Mouse (Mus musculus) G1E-ER4 (cell line): ENCODE measurements around the gene Zfp655. TPM values are rescaled to one million over a fixed set of nuclear protein-coding genes. Genes with fewer than 3 reads are reported as not detected.

Experiments used
- GATA1 ChIP-seq: IDR thresholded peaks from one replicate; pipeline ENCODE4 v1.8.0; 2012; ENCODE audit warnings: low read length, inconsistent platforms
- polyA plus RNA-seq: library from polyadenylated mRNA; stranded (reverse); fragments of >175 nt; gene quantifications from 2 replicates; pipeline ENCODE4 v1.2.3, GENCODE M21; 2012

The Zfp655 gene
- polyA plus RNA-seq, 1 experiment: 25.7 TPM

DNA sequence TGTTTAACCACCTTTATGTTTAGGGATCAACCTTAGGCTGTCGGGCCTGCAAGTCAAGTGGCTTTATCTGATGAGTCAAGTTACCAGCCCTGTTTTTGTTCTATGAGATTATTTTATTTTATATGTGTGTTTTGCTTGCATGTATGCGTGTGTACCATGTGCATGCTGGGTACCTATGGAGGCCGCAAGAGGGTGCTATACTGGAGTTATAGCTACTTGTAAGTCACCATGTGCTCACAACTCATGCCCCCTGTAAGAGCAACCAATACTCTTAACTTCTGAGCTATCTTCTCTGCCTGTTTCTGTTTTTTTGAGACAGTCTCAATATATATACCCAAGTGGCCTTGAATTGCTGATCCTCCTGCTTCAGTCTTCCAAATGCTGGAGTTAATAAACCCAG is 18.0 kb upstream of the Zfp655 start:
- TF ChIP-seq GATA1: no peak

DNA sequence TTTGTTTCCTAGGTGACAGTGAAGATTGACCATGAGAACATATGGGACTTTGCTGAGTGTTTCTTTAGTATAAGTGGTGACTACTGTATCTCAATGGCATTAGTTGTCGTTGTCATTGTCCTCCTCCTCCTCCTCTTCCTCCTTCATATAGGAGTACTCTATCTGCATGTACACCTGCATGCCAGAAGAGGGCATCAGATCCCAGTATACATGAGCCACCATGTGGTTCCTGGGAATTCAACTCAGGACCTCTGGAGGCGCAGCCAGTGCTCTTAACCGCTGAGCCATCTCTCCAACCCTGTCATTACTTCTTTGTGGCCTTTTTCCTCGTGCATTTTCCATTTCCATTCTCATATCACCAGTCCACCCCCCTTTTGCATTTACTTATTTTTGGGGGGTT is 16.8 kb upstream of the Zfp655 start:
- TF ChIP-seq GATA1: no peak

DNA sequence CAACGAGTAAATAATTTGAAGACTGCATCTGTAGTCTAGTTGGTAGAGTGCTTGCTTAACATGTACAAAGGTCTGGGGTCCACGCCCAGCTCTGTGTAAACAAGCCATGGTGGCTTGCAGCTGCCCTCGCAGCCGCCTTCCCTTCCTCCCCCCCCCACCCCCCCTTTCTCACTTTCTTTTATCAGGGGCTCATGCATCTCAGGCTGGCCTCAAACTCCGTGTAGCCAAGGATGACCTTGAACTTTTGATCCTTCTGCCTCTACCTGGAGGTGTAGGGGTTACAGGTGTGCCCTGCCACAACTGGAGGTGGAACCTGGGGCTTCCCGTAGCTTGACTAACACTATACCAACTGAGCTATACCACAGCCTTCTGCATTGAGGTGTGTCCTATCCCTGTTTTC is 13.8 kb upstream of the Zfp655 start:
- no peak for TF ChIP-seq GATA1

DNA sequence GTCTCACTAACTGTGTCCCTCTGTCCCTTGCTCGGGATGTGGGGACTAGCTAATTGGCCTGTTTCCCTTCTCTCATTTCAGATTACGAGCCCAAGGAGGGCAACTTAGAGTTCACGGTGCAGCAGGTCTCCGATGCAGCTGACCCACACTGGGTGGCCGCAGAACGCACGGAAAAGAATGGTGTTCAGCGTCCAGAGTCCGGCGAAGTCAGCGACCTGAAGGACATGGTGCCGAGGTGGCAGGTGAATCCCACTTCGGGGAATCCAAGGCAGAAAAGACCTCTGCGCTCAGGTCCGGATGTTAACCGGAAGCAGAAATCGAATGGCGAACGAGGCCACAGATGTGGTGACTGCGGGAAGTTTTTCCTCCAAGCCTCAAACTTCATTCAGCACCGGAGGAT is 13.3 kb upstream of the Zfp655 start:
- no peak for TF ChIP-seq GATA1

DNA sequence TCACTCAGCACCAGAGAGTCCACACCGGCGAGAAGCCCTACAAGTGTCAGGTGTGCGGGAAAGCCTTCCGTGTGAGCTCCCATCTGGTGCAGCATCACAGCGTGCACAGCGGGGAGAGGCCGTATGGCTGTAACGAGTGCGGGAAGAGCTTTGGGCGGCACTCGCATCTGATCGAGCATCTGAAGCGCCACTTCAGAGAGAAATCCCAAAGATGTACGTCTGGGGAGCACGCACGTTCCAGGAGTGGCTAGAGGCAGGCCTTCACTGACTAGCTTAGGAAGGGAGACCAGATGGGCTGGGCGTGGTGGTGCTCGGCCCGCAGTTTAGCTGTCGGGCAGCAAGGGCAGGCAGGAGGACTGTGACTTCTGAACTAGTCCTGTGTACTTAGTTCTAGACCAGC is 12.8 kb upstream of the Zfp655 start:
- TF ChIP-seq GATA1: no peak

DNA sequence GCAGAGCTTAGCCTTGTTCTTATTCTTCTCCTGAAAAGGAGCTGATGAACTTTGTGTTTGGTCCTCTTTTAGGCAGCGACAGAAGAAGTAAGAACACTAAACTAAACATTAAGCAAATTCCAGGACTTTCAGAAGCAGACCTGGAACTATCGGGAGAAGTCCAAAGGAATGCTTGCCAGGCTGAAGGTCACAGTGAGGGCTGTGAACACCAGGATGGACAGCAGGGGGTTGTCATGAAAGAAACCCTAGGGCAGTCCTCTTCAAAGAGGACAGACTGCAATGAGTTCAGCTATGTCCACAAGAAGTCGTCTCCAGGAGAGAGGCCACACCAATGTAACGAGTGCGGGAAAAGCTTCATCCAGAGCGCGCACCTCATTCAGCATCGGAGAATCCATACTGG is 11.5 kb upstream of the Zfp655 start:
- no peak for TF ChIP-seq GATA1

DNA sequence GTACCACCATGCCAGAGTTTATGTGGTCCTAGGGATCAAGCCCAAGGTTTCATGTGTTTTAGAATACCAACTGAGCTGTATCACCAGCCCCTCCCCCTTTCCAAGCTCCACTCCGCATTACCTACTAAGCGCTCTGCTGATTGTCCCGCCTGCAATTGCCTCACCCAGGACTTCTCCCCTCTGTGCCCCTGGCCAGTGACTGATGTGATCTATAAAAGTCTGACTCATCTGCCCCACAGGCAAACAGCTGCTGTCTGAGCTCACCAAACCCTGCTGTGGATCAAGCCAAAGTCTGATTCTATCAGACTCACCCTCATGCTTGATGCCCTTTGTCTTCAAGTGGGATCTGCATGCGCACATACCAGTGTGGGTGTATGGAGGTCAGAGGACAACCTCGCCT is 8.7 kb upstream of the Zfp655 start:
- no peak for TF ChIP-seq GATA1

DNA sequence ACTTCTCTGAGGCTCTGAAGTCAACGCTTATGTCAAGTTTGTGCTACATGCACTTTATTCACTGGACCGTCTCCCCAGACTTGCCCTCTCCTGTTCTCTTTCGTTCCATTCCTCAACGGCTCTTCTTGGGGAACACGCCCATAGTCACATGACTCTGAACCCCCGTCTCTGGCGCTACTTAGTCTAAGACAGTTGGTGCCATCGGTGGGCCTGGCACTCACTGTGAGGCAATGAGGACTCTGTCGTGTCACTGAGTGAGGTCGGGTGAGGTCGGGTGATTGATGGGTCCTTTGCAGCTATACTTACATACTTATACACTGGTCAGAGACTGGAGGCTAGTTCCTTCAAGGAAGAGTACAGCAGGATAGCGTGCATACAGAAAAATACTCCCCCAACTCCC is 8.1 kb upstream of the Zfp655 start:
- TF ChIP-seq GATA1: no peak

DNA sequence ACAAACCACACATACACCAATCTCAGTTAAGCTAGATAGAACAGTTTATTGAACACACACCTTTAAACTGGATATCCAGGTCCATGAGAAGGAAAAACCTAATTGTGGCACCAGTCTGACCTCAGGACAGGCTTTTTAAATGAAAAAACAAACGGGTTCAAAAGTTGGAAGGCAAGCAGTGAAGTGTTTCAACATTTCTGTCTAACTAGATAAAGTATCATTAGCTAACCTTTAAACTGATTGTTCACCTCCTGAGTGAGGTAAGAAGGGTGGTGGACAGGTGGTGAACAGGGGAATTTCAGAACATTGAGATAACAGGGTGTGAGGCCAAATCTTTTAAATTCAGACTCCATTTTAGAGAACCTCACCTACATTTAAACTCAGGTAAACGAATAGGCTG is 5.1 kb upstream of the Zfp655 start:
- no peak for TF ChIP-seq GATA1

DNA sequence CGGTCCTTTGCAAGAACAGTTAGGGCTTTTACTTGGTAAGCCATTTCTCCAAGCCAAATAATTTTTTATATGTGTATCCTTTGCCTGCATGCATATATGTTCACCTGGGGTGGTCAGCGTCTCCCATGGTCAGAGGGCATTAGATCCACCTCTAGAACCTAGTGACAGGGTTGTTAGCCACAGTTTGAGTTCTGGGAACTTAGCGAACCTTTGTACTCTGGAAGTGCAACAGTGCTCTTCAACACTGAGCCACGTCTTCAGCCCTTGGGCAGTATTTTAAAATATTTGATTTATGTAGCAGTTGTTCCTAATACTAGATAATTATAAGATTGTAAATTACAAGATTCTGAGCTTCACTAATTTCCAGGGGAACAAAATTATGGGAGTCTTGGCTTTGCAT is 874 bp upstream of the Zfp655 start:
- no peak for TF ChIP-seq GATA1

DNA sequence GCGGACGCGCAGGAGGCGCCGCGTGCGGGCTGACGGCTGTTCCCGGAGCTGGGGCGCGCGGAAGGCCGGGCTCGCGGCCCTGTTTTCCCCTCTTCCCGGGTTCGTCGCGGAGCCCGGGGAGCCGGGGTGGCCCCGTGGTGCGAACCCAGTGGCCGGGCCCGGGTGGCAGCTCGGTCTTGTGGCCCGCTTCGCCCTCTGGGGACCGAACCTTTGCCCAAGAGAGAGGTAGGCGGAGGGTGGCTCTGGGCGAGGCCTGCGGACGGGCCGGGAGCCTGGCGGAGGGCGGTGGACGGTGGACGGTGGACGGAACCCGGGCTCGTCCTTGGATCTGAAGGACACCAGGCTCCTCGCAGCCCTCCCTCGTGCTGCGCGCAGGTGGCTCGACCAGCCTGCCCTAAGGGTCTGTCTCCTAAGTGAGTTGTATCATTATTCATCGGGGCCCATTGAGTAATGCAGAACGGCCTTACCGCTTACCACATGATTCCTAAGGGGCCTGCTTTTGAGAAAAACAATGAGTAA is 437 bp downstream of the Zfp655 start:
- TF ChIP-seq GATA1: no peak

DNA sequence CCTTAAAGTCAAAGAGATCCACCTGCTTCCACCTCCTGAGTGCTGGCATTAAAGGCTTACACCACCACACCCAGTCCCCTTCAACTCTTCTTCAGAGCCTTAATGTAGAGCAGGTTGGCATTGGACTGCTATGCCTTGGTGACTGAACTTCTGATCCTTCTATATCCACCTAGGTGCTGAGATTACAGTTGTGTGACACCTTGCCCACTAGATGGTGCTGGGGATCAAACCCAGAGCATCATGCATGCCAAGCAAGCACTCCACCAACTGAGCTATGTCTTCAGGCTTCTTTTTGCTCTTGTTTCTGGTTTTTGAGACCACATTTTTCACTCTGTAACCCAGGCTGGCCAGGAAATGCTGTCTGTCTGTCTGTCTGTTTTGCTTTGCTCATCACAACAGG is 3.1 kb downstream of the Zfp655 start:
- no peak for TF ChIP-seq GATA1

DNA sequence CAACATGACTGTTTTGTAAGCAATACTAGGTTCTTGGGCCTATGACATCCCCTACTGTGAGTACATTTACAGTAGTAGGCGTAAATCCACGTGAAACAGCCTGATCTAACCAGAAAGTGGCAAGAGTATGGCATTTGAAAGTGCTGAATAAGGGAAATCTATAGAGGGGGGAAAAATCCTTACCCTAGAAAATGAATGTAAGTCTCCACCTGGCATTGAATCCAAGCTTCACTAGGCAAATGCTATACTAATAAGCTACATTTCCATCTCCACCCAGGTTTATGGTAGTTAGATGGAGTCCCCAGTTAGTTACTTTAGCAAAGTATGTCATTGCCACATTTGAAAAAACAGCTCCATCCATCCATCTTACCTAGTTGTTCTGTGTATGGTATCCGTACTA is 18.0 kb downstream of the Zfp655 start:
- TF ChIP-seq GATA1: no peak

DNA sequence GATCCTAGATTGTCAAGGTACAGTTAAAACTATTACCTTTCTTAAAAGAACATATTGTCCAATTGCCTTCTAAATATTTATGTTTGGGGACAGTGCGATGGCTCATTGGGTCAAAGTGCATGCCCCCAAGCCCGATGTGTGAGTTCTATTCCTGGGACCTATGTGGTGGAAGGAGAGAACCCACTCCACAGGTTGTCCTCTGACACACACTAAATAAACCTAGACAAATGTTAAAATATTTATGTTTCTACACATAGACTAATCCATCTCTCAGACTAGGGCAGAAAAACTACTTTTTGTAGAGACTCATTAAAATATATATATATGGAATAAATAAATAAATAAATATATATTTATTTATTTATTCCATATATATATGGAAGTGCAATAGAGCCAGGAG is 48.4 kb downstream of the Zfp655 start:
- TF ChIP-seq GATA1: no peak

DNA sequence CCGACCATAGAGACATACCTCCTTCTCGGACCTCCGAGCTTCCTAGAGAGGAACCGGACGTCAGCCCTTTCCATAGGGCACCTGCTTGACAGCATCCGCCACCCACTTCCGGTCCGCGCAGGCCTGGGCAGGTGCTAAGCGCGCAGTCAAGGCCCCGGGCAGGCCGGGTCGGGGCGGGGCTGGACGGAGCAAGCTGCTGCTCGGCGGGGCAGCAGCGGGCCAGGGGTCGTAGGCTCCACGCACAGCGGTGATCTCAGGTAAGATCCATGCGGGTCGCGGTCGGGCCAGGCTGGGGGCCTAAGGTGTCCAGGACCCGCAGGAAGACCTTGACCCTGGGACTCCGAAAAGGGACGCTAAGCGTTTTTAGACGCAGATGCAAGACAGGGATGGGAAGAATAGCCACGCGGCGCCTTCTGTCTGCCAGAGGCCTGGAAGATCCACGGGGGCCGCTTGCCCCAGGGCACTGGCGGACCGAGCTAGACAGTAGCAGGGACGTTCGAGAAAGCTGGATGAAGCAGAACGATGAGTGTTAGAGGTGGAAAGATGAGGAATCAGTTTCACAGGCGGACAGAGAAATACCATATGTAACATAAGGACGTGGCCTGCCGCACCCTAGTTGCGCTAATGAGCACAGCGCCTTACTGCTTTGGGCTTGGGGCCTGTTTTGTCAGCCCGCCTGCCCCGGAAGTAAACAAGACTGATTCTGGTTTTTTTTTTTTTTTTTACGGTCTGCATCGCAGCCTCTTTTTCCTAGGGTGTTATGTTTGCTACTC is 49.0 kb downstream of the Zfp655 start, which contains the start of gene Zscan25:
TSS of gene Zscan25 (plus strand) at position 130 of the 773 bp plus-strand sequence.
- no peak for TF ChIP-seq GATA1

DNA sequence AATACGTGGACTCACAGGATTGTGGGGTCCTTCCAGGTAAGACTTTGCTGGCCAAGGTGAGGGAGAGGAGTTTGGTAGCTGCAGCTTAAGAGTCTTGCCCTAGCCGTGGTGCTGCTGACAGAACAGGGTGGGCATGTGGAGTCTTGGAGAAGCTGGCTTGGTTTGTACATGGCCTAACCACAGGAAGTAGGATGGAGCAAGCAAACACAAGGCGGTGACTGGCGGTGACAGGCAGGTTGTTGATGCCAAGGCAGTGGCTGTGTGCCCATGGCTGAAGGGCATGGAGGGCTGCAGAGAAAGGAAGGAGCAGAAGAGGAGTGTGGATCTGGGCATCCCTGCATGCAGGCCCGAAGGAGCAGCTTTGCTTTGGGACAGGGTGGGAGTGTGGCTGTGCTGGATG is 56.9 kb downstream of the Zfp655 start:
- no peak for TF ChIP-seq GATA1

DNA sequence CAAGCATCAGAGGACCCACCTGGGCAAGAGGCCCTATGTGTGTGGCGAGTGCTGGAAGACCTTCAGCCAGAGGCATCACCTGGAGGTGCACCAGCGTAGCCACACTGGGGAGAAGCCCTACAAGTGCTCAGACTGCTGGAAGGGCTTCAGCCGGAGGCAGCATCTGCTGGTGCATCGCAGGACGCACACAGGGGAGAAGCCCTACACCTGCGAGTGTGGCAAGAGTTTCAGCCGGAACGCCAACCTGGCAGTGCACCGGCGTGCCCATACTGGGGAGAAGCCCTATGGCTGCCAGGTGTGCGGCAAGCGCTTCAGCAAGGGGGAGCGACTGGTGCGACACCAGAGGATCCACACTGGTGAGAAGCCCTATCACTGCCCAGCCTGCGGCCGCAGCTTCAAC is 59.2 kb downstream of the Zfp655 start:
- TF ChIP-seq GATA1: no peak

DNA sequence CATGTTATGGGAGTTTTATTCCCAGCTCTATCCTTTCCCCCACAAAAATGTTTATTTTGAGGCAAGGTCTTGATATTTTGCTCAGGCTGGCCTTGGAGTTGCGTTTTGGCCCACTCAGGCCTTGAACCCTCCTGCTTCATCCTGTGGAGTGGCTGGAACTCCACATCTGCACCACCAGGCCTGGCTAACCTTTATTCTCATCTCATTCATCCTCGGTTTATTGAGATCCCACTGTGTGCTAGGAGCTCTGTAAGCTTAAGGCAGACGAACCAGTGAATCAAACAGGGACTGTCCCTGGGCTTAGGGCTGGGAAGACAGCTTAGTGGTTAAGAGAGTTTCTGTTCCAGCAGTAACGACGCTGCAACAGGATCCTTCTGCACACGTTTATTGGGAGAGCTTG is 60.9 kb downstream of the Zfp655 start:
- no peak for TF ChIP-seq GATA1

Other genes with a start within 250 kb of the Zfp655 start
- not detected in 2 replicates for gene Gm4871, start 199.0 kb upstream of the Zfp655 start, polyA plus RNA-seq
- gene 1700018F24Rik, start 188.7 kb upstream of the Zfp655 start, polyA plus RNA-seq: not detected in 2 replicates
- 58.2 and 74.9 TPM in 2 replicates for gene Arpc1a, start 147.9 kb upstream of the Zfp655 start, polyA plus RNA-seq
- not detected in 2 replicates for gene Kpna7, start 147.7 kb upstream of the Zfp655 start, polyA plus RNA-seq
- gene Arpc1b, start 117.5 kb upstream of the Zfp655 start, polyA plus RNA-seq: 1,143 and 1,353 TPM in 2 replicates
- gene Pdap1, start 91.5 kb upstream of the Zfp655 start, polyA plus RNA-seq: 191 and 266 TPM in 2 replicates
- gene Bud31, start 91.4 kb upstream of the Zfp655 start, polyA plus RNA-seq: 3.4 and 3.6 TPM in 2 replicates
- 19.6 and 19.7 TPM in 2 replicates for gene Ptcd1, start 64.6 kb upstream of the Zfp655 start, polyA plus RNA-seq
- 89.0 and 101 TPM in 2 replicates for gene Cpsf4, start 64.5 kb upstream of the Zfp655 start, polyA plus RNA-seq
- 20.2 and 83.7 TPM in 2 replicates for gene Atp5j2, start 39.7 kb upstream of the Zfp655 start, polyA plus RNA-seq
- 2.3 TPM in 2 replicates for gene Zkscan14, start 29.8 kb upstream of the Zfp655 start, polyA plus RNA-seq
- 1.5 and 3.1 TPM in 2 replicates for gene Zkscan5, start 27.2 kb upstream of the Zfp655 start, polyA plus RNA-seq
- gene Zscan25, start 48.8 kb downstream of the Zfp655 start, polyA plus RNA-seq: 32.8 and 38.1 TPM in 2 replicates
- gene Cyp3a57, start 113.6 kb downstream of the Zfp655 start, polyA plus RNA-seq: not detected in 2 replicates
- gene Cyp3a16, start 238.0 kb downstream of the Zfp655 start, polyA plus RNA-seq: not detected in 2 replicates